Mouse (Mus musculus) testis, adult 2 months (tissue): ENCODE measurements at regions not wholly inside any gene's neighbourhood (a gene's known extent, or its start where the extent isn't known, plus 50 kb on each side); places are given as distances from the start of the nearest gene placed in this dataset.

Experiments
- H3K27ac ChIP-seq: fragments of 200-500 bp; 2 replicates; pipeline ENCODE4 v1.5.1; 2012; ENCODE audit warnings: low read depth, low read length; ENCODE audit not compliant: control insufficient read depth, insufficient read depth
- H3K27me3 ChIP-seq: fragments of 200-500 bp; 2 replicates; pipeline ENCODE4 v1.6.1; 2012; ENCODE audit warnings: mild to moderate bottlenecking, low read length, moderate library complexity; ENCODE audit not compliant: control insufficient read depth, insufficient read depth
- H3K36me3 ChIP-seq: fragments of 200-500 bp; 2 replicates; pipeline ENCODE4 v1.6.1; 2012; ENCODE audit warnings: mild to moderate bottlenecking, low read length; ENCODE audit not compliant: control insufficient read depth, insufficient read depth
- H3K4me1 ChIP-seq: fragments of 200-500 bp; 2 replicates; pipeline ENCODE4 v1.6.1; 2012; ENCODE audit warnings: low read length; ENCODE audit not compliant: control insufficient read depth, insufficient read depth
- H3K4me3 ChIP-seq: fragments of 200-500 bp; 2 replicates; pipeline ENCODE4 v1.5.1; 2012; ENCODE audit warnings: low read depth, mild to moderate bottlenecking, low read length, moderate library complexity, mixed read lengths; ENCODE audit not compliant: control insufficient read depth
- CTCF ChIP-seq: fragments of 200-500 bp; IDR thresholded peaks from 2 replicates; pipeline ENCODE4 v1.5.1; 2012; ENCODE audit warnings: low read depth, mild to moderate bottlenecking, inconsistent platforms, low read length, moderate library complexity; ENCODE audit not compliant: control insufficient read depth, insufficient read depth, insufficient replicate concordance
- POLR2A ChIP-seq: fragments of 200-500 bp; IDR thresholded peaks from 2 replicates; pipeline ENCODE4 v1.6.1; 2012; ENCODE audit warnings: low read depth, mild to moderate bottlenecking, inconsistent platforms, low read length, moderate library complexity; ENCODE audit not compliant: control insufficient read depth

DNA sequence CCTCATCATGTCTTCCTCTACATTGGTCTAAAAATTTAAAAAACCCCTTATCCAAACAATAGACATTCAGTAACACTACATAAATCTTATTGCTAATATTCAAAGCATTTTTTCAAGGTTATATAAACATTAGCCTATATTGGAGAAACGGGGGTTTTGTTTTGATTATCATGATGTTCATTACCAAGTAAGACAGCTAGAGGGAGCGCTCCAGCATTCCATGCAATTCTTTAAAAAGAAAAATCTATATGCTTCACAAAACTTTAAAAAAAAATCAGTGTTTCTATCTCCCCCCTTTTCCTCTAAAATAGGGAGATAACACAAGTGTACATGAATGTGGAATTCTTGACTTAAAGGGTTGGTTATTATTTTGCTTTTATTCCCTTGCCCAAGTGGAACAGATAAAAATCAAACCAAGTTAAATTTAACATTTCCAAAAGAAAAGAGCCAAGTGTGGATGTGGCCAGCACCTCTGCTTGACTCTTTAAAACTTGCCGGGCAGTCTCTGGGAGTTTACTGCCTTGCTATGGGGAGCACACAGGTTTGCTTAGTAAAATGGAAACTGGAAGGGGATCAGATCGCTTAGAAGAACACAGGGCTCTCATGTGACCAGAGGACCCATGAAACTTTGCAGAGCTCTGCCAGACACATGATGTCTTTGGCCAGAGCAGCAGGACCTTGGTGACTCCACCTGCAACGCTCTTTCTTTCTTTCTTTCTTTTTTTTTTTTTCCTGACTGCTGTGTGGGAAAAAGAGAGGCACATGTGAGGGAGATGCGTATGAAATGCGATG is 178.6 kb downstream of the Twistnb start:
- TF ChIP-seq CTCF (no peak), POLR2A (no peak)
- Histone ChIP-seq H3K27me3 (no peaks in the 10 kb centered on the region), H3K27ac (no peak overlapping the region), H3K36me3 (no peaks in the 10 kb centered on the region), H3K4me1 (no peaks in the 10 kb centered on the region), H3K4me3 (no peak overlapping the region)

DNA sequence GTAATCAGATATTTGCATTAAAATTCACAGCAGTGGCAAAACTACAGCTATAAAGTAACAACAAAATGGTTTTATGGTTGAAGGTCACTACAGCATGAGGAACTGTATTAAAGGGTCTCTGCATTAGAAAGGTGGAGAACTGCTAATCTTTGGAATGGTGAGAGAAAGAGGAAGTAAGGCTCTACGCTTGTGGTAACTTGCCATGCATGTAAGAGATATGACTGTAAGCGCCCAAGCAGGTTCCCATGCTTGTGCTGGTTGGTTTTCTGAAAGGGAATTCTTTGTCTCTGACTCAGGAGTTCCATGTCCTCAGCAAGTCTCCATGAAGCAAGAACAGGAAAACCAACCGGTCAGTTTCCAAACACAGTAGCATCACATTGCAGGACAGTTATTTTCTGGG is 182.9 kb downstream of the Twistnb start:
- TF ChIP-seq POLR2A (no peak), CTCF (no peak)
- no peaks in the 10 kb centered on the region for H3K4me1 ChIP-seq
- no peaks in the 10 kb centered on the region for H3K36me3 ChIP-seq
- no peaks in the 10 kb centered on the region for H3K27me3 ChIP-seq
- no peak overlapping the region for H3K4me3 ChIP-seq
- no peak overlapping the region for H3K27ac ChIP-seq

DNA sequence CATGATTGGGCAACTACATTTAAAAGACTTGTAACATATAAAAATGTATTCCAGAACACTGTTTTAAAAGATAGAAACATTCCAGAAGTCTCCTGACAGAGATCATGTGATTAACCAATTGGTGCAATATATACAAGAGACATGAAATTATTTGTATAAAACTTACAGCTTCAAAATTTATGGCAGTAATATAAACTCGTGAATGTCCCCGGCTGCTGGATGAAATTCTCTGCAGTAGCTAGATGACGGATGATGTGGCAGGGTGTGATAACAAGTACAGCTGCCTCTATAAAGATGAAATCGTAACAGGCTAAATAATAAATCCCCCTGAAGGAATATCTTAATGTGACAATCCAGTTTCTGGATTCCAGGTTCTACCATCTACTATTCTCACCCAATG is 191.0 kb downstream of the Twistnb start:
- Histone ChIP-seq H3K4me3 (no peak overlapping the region), H3K36me3 (no peaks in the 10 kb centered on the region), H3K27ac (no peak overlapping the region), H3K27me3 (no peaks in the 10 kb centered on the region), H3K4me1 (no peaks in the 10 kb centered on the region)
- TF ChIP-seq CTCF = no peak
- TF ChIP-seq POLR2A = no peak

DNA sequence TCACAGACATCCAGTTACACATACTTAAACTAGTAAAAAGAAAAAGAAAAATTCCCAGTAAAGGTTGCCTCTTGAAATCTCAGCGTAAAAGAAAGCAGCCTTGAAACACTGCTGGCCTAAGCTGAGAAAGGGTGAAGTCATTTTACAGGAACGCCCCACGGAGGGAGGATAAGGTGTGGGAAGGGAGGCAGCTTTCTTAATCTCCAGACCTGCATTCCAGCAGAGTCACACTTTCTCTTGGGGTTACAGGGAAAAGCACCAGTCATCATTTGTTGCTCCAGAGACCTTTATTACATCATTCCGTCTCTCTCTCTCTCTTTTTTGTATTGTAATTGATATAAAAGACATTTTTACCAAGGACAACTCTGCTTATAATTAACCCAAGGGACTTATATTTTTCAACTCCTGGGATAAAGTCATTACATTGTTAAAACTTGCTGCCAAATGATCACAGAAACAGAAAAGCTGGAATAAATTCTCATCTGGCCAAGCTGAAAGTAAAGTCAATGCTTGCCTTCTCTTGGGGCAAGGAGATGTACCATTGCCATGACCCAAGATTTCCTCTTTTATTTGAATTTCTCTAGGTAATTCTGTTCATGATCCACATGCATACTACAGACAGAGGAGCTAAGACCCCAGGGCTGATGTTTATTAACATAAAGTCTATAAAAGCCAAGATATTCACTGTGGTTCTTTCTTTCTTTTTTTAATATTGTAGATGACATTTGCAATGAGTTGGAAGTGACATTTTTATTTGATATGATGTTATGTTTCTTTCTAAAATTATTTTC is 196.9 kb downstream of the Twistnb start:
- H3K4me1 ChIP-seq = no peaks in the 10 kb centered on the region
- no peaks in the 10 kb centered on the region for H3K27me3 ChIP-seq
- no peaks in the 10 kb centered on the region for H3K36me3 ChIP-seq
- no peak overlapping the region for H3K27ac ChIP-seq
- no peak for TF ChIP-seq CTCF
- TF ChIP-seq POLR2A = no peak
- H3K4me3 ChIP-seq = no peak overlapping the region

DNA sequence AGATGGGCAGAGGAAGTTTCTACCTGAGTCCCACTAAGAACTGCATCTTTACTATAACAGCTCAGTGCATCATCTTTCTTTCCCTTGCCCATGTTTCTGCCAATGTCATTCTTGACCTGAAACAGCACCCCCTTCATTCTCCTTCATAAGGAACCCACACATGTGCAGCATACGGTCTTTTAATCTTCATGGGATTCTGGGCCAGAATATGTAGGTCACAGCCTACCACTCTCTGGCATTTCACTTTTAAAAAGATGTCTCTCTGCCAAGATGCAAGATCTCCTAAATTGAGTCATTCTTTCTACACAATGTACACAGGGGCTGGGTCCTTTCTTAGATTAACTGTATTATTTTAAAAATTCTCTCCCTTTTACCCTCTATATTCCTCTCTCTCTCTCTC is 223.2 kb downstream of the Twistnb start:
- Histone ChIP-seq H3K4me3 (no peak overlapping the region), H3K4me1 (no peaks in the 10 kb centered on the region), H3K27ac (no peak overlapping the region), H3K27me3 (no peaks in the 10 kb centered on the region), H3K36me3 (no peaks in the 10 kb centered on the region)
- no peak for TF ChIP-seq POLR2A
- no peak for TF ChIP-seq CTCF

DNA sequence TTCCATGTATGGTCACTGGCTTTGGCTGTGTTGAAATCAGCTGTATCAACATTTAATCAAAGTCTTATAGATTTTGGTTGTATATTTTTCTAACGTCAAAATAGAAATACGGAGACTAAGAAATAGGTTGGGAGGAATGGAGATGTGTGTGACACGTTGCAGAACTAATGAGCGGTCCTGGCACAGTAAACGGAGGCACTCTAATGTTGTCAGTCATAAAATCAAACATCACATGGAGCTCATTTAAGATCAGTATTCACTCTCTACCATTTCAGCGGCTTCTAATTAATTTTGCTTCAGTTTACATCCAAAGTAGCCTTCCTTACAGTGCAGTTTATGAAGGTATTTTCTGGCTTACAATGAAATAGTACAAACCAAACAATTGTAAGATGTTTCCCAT is 246.1 kb downstream of the Twistnb start:
- Histone ChIP-seq H3K4me1 (no peaks in the 10 kb centered on the region), H3K4me3 (no peak overlapping the region), H3K27me3 (no peaks in the 10 kb centered on the region), H3K36me3 (no peaks in the 10 kb centered on the region), H3K27ac (no peak overlapping the region)
- TF ChIP-seq CTCF (no peak), POLR2A (no peak)

DNA sequence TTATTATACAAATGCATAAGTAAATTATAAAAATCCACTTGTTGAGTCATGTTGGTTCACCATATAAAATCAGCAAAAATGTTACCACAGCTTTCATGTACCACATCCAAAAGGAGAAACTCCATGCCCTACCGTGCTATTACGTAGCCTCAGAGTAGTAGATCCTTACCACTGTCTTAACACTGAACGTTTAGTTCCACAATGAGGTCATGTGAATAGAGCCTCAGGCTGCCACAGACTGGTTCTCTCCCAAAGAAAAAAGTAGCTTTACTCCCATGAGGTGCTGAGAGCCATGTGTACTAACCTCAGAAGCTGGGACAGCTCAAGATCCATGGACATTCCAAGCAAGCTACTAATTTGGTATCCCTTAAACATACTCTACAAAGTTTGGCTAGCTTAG is 235.4 kb upstream of the Ferd3l start:
- Histone ChIP-seq H3K27ac (no peak overlapping the region), H3K4me3 (no peak overlapping the region), H3K4me1 (no peaks in the 10 kb centered on the region), H3K36me3 (no peaks in the 10 kb centered on the region), H3K27me3 (no peaks in the 10 kb centered on the region)
- TF ChIP-seq POLR2A (no peak), CTCF (no peak)
